Mouse (Mus musculus): Measurements from ENCODE around the gene Ppcs. TPM values are rescaled to one million over a fixed set of nuclear protein-coding genes. Genes with fewer than 3 reads are reported as not detected.

Gene Ppcs
- polyA plus RNA-seq, 1 experiment from 2014 or later = 52.3 TPM

DNA sequence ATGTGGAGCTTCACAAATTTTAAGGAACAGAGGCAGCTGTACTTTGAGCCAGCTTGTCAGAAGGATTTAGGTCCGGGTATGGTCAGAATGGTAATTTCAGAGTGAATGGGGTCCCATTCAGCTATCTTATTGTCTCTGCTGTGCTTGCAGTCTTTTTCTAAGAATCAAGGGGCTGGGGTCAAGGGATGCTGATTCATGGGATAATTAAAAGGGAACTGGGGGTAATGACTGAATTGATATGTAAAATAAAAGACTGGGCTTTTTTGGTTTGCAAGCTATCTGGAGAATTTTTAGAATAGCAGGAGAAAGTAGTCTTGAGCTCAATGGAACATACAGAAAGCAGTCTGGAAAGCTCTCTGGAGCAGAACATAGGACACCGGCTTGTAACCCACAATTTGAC lies 18.8 kb downstream of the Ppcs start:
- Histone ChIP-seq H3K36me3 (ENCODE audit: control insufficient read depth, insufficient read depth, low read length) (no peaks in the 10 kb centered on the region), H3K27me3 (replicated peaks; ENCODE audit: control insufficient read depth, insufficient read depth, low read length) (no peaks in the 10 kb centered on the region), H3K4me1 (ENCODE audit: control insufficient read depth, insufficient read depth, low read length) (no peaks in the 10 kb centered on the region), H3K9ac (ENCODE audit: low read depth, low read length) (no peak overlapping the region), H3K4me3 (ENCODE audit: low read length) (no peak overlapping the region), H3K27ac (ENCODE audit: low read length) (no peak overlapping the region), H3K4me2 (ENCODE audit: low read depth, low read length) (no peak overlapping the region), H3K9me3 (ENCODE audit: control insufficient read depth, low read length) (no peaks in the 10 kb centered on the region)
- 92% methylated on average over 2 of the region's 2 CpGs for WGBS
- ATAC-seq = no peak

GRCm38 (mm10) chr4:119400896-119401295 lies 21.3 kb downstream of the Ppcs start:
- H3K4me1 ChIP-seq (ENCODE audit: control insufficient read depth, insufficient read depth, low read length) = no peaks in the 10 kb centered on the region
- no peak for ATAC-seq
- H3K4me2 ChIP-seq (ENCODE audit: low read depth, low read length) = no peak overlapping the region
- H3K9ac ChIP-seq (ENCODE audit: low read depth, low read length) = no peak overlapping the region
- H3K9me3 ChIP-seq (ENCODE audit: control insufficient read depth, low read length) = no peaks in the 10 kb centered on the region
- no peak overlapping the region for H3K27ac ChIP-seq (ENCODE audit: low read length)
- H3K4me3 ChIP-seq (ENCODE audit: low read length) = no peak overlapping the region
- H3K27me3 ChIP-seq (replicated peaks; ENCODE audit: control insufficient read depth, insufficient read depth, low read length) = no peaks in the 10 kb centered on the region
- 62% methylated on average over 7 of the region's 7 CpGs for WGBS
- no peaks in the 10 kb centered on the region for H3K36me3 ChIP-seq (ENCODE audit: control insufficient read depth, insufficient read depth, low read length)

GRCm38 (mm10) chr4:119398751-119399150 lies 23.5 kb downstream of the Ppcs start:
- H3K4me3 ChIP-seq (ENCODE audit: low read length) = no peak overlapping the region
- no peak for ATAC-seq
- H3K4me1 ChIP-seq (ENCODE audit: control insufficient read depth, insufficient read depth, low read length) = no peaks in the 10 kb centered on the region
- H3K27me3 ChIP-seq (replicated peaks; ENCODE audit: control insufficient read depth, insufficient read depth, low read length) = no peaks in the 10 kb centered on the region
- no peaks in the 10 kb centered on the region for H3K36me3 ChIP-seq (ENCODE audit: control insufficient read depth, insufficient read depth, low read length)
- 76% methylated on average over 7 of the region's 7 CpGs for WGBS
- no peak overlapping the region for H3K27ac ChIP-seq (ENCODE audit: low read length)
- no peaks in the 10 kb centered on the region for H3K9me3 ChIP-seq (ENCODE audit: control insufficient read depth, low read length)
- no peak overlapping the region for H3K9ac ChIP-seq (ENCODE audit: low read depth, low read length)
- H3K4me2 ChIP-seq (ENCODE audit: low read depth, low read length) = no peak overlapping the region

DNA sequence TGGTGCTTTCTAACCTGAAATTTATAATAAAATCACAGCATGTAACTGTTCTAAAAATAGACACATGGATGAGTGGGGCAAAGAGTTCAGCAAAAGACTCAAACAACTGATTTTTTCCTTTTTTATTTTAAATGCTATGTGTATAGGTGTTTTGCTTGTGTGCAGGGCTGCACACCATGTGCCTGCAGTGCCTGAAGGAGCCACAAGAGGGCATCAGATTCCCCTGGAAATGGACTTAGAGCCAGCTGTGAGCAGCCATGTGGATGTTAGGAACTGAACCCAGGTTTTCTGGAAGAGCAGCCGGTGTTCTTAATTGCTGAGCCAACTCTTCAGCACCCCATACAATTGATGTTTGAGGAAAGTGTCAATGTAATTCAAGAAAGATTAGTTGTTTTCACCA lies 31.9 kb downstream of the Ppcs start:
- no peak overlapping the region for H3K9ac ChIP-seq (ENCODE audit: low read depth, low read length)
- no peaks in the 10 kb centered on the region for H3K27me3 ChIP-seq (replicated peaks; ENCODE audit: control insufficient read depth, insufficient read depth, low read length)
- WGBS = 84% methylated on average over 1 of the region's 1 CpGs
- no peak overlapping the region for H3K4me3 ChIP-seq (ENCODE audit: low read length)
- no peak for ATAC-seq
- no peaks in the 10 kb centered on the region for H3K36me3 ChIP-seq (ENCODE audit: control insufficient read depth, insufficient read depth, low read length)
- H3K9me3 ChIP-seq (ENCODE audit: control insufficient read depth, low read length) = no peaks in the 10 kb centered on the region
- no peaks in the 10 kb centered on the region for H3K4me1 ChIP-seq (ENCODE audit: control insufficient read depth, insufficient read depth, low read length)
- H3K27ac ChIP-seq (ENCODE audit: low read length) = no peak overlapping the region
- H3K4me2 ChIP-seq (ENCODE audit: low read depth, low read length) = no peak overlapping the region

GRCm38 (mm10) chr4:119389184-119389583 lies 33.0 kb downstream of the Ppcs start:
- WGBS = 77% methylated on average over 3 of the region's 3 CpGs
- no peaks in the 10 kb centered on the region for H3K36me3 ChIP-seq (ENCODE audit: control insufficient read depth, insufficient read depth, low read length)
- H3K27ac ChIP-seq (ENCODE audit: low read length) = no peak overlapping the region
- no peak for ATAC-seq
- H3K4me2 ChIP-seq (ENCODE audit: low read depth, low read length) = no peak overlapping the region
- no peak overlapping the region for H3K9ac ChIP-seq (ENCODE audit: low read depth, low read length)
- H3K4me3 ChIP-seq (ENCODE audit: low read length) = no peak overlapping the region
- H3K9me3 ChIP-seq (ENCODE audit: control insufficient read depth, low read length) = no peaks in the 10 kb centered on the region
- H3K27me3 ChIP-seq (replicated peaks; ENCODE audit: control insufficient read depth, insufficient read depth, low read length) = no peaks in the 10 kb centered on the region
- no peaks in the 10 kb centered on the region for H3K4me1 ChIP-seq (ENCODE audit: control insufficient read depth, insufficient read depth, low read length)

- no peak overlapping the region for H3K4me2 ChIP-seq (ENCODE audit: low read depth, low read length)
- no peak overlapping the region for H3K9ac ChIP-seq (ENCODE audit: low read depth, low read length)
- no peaks in the 10 kb centered on the region; the same call in 1 of the 2 replicates for H3K4me1 ChIP-seq (ENCODE audit: control insufficient read depth, insufficient read depth, low read length)
- ATAC-seq = no peak
- 67% methylated on average over 7 of the region's 7 CpGs for WGBS
- H3K36me3 ChIP-seq (ENCODE audit: control insufficient read depth, insufficient read depth, low read length) = no peaks in the 10 kb centered on the region
- H3K27me3 ChIP-seq (replicated peaks; ENCODE audit: control insufficient read depth, insufficient read depth, low read length) = no peaks in the 10 kb centered on the region
- H3K27ac ChIP-seq (ENCODE audit: low read length) = no peak overlapping the region
- no peaks in the 10 kb centered on the region for H3K9me3 ChIP-seq (ENCODE audit: control insufficient read depth, low read length)
- no peak overlapping the region for H3K4me3 ChIP-seq (ENCODE audit: low read length)
Measured at GRCm38 (mm10) chr4:119381471-119382190, 40.6 kb downstream of the Ppcs start.

GRCm38 (mm10) chr4:119369460-119369859 lies 52.8 kb downstream of the Ppcs start:
- WGBS = 88% methylated on average over 6 of the region's 6 CpGs
- H3K4me1 ChIP-seq (ENCODE audit: control insufficient read depth, insufficient read depth, low read length) = no peaks in the 10 kb centered on the region
- no peak overlapping the region for H3K4me2 ChIP-seq (ENCODE audit: low read depth, low read length)
- H3K4me3 ChIP-seq (ENCODE audit: low read length) = no peak overlapping the region
- H3K27ac ChIP-seq (ENCODE audit: low read length) = no peak overlapping the region
- no peaks in the 10 kb centered on the region for H3K27me3 ChIP-seq (replicated peaks; ENCODE audit: control insufficient read depth, insufficient read depth, low read length)
- H3K9me3 ChIP-seq (ENCODE audit: control insufficient read depth, low read length) = no peaks in the 10 kb centered on the region
- H3K36me3 ChIP-seq (ENCODE audit: control insufficient read depth, insufficient read depth, low read length) = no peaks in the 10 kb centered on the region
- no peak overlapping the region for H3K9ac ChIP-seq (ENCODE audit: low read depth, low read length)
- no peak for ATAC-seq

Other genes starting within 250 kb of the Ppcs start
- gene Zfp691, start 248.2 kb downstream of the Ppcs start, polyA plus RNA-seq (2015; fragmentation: Nextera tagmentation; extraction: Ambion mirVana) = 4.3 and 5.0 TPM in 2 replicates
- gene Ermap, start 232.4 kb downstream of the Ppcs start, polyA plus RNA-seq (2015; fragmentation: Nextera tagmentation; extraction: Ambion mirVana) = 2.4 and 4.7 TPM in 2 replicates
- 92.4 and 100 TPM in 2 replicates for gene Svbp, start 227.1 kb downstream of the Ppcs start, polyA plus RNA-seq (2015; fragmentation: Nextera tagmentation; extraction: Ambion mirVana)
- gene Tmem269, start 204.2 kb downstream of the Ppcs start, polyA plus RNA-seq (2015; fragmentation: Nextera tagmentation; extraction: Ambion mirVana) = not detected in 2 replicates
- 26.3 and 27.3 TPM in 2 replicates for gene AU022252, start 189.7 kb downstream of the Ppcs start, polyA plus RNA-seq (2015; fragmentation: Nextera tagmentation; extraction: Ambion mirVana)
- 22.4 and 23.9 TPM in 2 replicates for gene P3h1, start 189.5 kb downstream of the Ppcs start, polyA plus RNA-seq (2015; fragmentation: Nextera tagmentation; extraction: Ambion mirVana)
- gene Cldn19, start 167.0 kb downstream of the Ppcs start, polyA plus RNA-seq (2015; fragmentation: Nextera tagmentation; extraction: Ambion mirVana) = 0.28 and 0.60 TPM in 2 replicates
- gene Ybx1, start 127.8 kb downstream of the Ppcs start, polyA plus RNA-seq (2015; fragmentation: Nextera tagmentation; extraction: Ambion mirVana) = 420 and 457 TPM in 2 replicates
- gene Ppih, start 101.9 kb downstream of the Ppcs start, polyA plus RNA-seq (2015; fragmentation: Nextera tagmentation; extraction: Ambion mirVana) = 69.6 and 73.9 TPM in 2 replicates
- gene Ccdc30, start 6.9 kb downstream of the Ppcs start, polyA plus RNA-seq (2015; fragmentation: Nextera tagmentation; extraction: Ambion mirVana) = 2.7 and 2.8 TPM in 2 replicates
- gene Zmynd12, start 394 bp upstream of the Ppcs start, polyA plus RNA-seq (2015; fragmentation: Nextera tagmentation; extraction: Ambion mirVana) = 0.99 and 1.2 TPM in 2 replicates
- gene Rimkla, start 70.2 kb upstream of the Ppcs start, polyA plus RNA-seq (2015; fragmentation: Nextera tagmentation; extraction: Ambion mirVana) = 0.62 and 0.73 TPM in 2 replicates
- gene Foxj3, start 114.6 kb upstream of the Ppcs start, polyA plus RNA-seq (2015; fragmentation: Nextera tagmentation; extraction: Ambion mirVana) = 16.4 and 18.3 TPM in 2 replicates
- 3.5 and 4.3 TPM in 2 replicates for gene Frg2f1, start 117.1 kb upstream of the Ppcs start, polyA plus RNA-seq (2015; fragmentation: Nextera tagmentation; extraction: Ambion mirVana)
- 362 and 472 TPM in 2 replicates for gene Guca2a, start 215.3 kb upstream of the Ppcs start, polyA plus RNA-seq (2015; fragmentation: Nextera tagmentation; extraction: Ambion mirVana)
- gene Guca2b, start 236.5 kb upstream of the Ppcs start, polyA plus RNA-seq (2015; fragmentation: Nextera tagmentation; extraction: Ambion mirVana) = 93.8 and 157 TPM in 2 replicates

All from intestine, embryonic 16.5 days (tissue).